22 mouse cellular contexts compared by ENCODE assay signal in the genomic region with DNA sequence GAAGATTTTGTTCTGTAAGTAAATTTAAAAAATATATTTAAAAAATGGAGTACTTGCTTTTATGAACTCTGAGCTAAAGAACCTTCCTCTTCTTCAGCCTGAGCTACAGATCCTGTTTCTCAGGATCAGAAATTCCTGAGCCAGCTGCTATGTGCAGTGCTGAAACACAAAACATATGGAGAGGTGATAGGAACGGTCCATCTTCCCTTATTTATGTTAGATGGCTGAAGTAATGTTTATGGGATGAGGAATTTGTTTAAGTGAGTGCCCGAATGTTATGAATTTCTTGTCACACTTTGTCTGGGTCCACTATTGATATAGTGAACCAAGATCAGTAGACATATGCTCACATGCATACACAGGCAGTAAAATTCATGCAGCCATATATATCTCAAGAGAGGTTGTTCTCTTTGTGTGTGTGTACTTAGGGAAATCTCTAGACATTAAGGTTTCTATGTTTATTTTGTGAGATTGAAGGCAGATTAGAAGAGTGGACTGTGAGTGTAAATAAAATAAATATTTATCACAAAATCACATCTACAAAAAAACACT.
DNase-seq lines count a peak whose midpoint lies in the region; ATAC-seq lines count a peak whose summit lies in the region.
"Had no signal": no experiment of that assay in that cellular context is flagged by ENCODE, and none has a peak within 500 bp of the region (broad histone marks: within the 10 kb centered on the region; RNA-seq: fewer than 3 reads in every experiment).

No protein-coding gene starts in this region.

- H3K27me3 ChIP-seq in lung, embryonic 15.5 days, result no peaks in the 10 kb centered on the region
- no peaks in the 10 kb centered on the region for H3K27me3 ChIP-seq in intestine, embryonic 15.5 days (replicated peaks)
- H3K27me3 ChIP-seq in stomach, embryonic 16.5 days (ENCODE audit: control insufficient read depth, insufficient read depth, low read length), result no peaks in the 10 kb centered on the region
- H3K27me3 ChIP-seq: heart, embryonic 13.5 days; hindbrain, embryonic 15.5 days had no signal

- H3K9ac ChIP-seq in lung, embryonic 15.5 days, result no peak overlapping the region
- no peak overlapping the region for H3K9ac ChIP-seq in intestine, embryonic 15.5 days
- H3K9ac ChIP-seq in stomach, embryonic 16.5 days (ENCODE audit: low read length), result no peak overlapping the region
- H3K9ac ChIP-seq: heart, embryonic 13.5 days; hindbrain, embryonic 15.5 days had no signal

- no peak overlapping the region for H3K4me3 ChIP-seq in lung, embryonic 15.5 days
- H3K4me3 ChIP-seq in intestine, embryonic 15.5 days (replicated peaks), result no peak overlapping the region
- H3K4me3 ChIP-seq in stomach, embryonic 16.5 days (replicated peaks; ENCODE audit: low read length), result no peak overlapping the region
- H3K4me3 ChIP-seq: forebrain, embryonic 10.5 days; gastrocnemius, adult 2 months; heart, embryonic 13.5 days; hindbrain, embryonic 15.5 days had no signal

- peak; percentile 15 for DNase-seq in embryo, embryonic 10 days (ENCODE audit: low spot score)
- DNase-seq in embryo, embryonic 9.5 days (ENCODE audit: extremely low spot score), result no peak
- no peak for DNase-seq in lung, adult 18-20 months
- DNase-seq in T-cell, adult 2 months (ENCODE audit: low spot score), result no peak
- DNase-seq: adrenal gland, postnatal 10 days; B cell, adult 2 months; cerebellum, adult 11 months; cerebellum, adult 8-10 months; cerebellum, postnatal 25 days; gastrocnemius, adult 2 months; gastrocnemius, postnatal 36 days; heart, adult 11 months; heart, postnatal 36 days had no signal

- no peak overlapping the region for H3K4me2 ChIP-seq in lung, embryonic 15.5 days
- no peak overlapping the region for H3K4me2 ChIP-seq in intestine, embryonic 15.5 days (replicated peaks)
- H3K4me2 ChIP-seq in stomach, embryonic 16.5 days (ENCODE audit: low read depth, low read length), result no peak overlapping the region
- H3K4me2 ChIP-seq: heart, embryonic 13.5 days; hindbrain, embryonic 15.5 days had no signal

- 31% methylated on average over 2 of the region's 2 CpGs for WGBS in lung, embryonic 15.5 days
- WGBS in intestine, embryonic 15.5 days, result 46% methylated on average over 2 of the region's 2 CpGs
- WGBS in stomach, embryonic 16.5 days, result 28% methylated on average over 2 of the region's 2 CpGs

- H3K9me3 ChIP-seq in lung, embryonic 15.5 days, result no peaks in the 10 kb centered on the region
- no peaks in the 10 kb centered on the region for H3K9me3 ChIP-seq in intestine, embryonic 15.5 days
- no peaks in the 10 kb centered on the region for H3K9me3 ChIP-seq in stomach, embryonic 16.5 days (replicated peaks; ENCODE audit: control insufficient read depth, low read length)
- H3K9me3 ChIP-seq: forebrain, embryonic 10.5 days; G1E; heart, embryonic 13.5 days; hindbrain, embryonic 15.5 days had no signal

- peaks cover 6% of the 10 kb centered on the region; the same call in 1 of the 2 replicates for H3K4me1 ChIP-seq in lung, embryonic 15.5 days
- H3K4me1 ChIP-seq in intestine, embryonic 15.5 days (replicated peaks), result no peaks in the 10 kb centered on the region
- no peaks in the 10 kb centered on the region for H3K4me1 ChIP-seq in stomach, embryonic 16.5 days (ENCODE audit: control insufficient read depth, insufficient read depth, low read length)
- H3K4me1 ChIP-seq: forebrain, embryonic 10.5 days; heart, embryonic 13.5 days; hindbrain, embryonic 15.5 days had no signal

- peak; percentile 93 for ATAC-seq in lung, embryonic 15.5 days (ENCODE audit: borderline replicate concordance, extremely low read depth, low FRiP score, low TSS enrichment)
- peak; percentile 84 for ATAC-seq in intestine, embryonic 15.5 days
- ATAC-seq in stomach, embryonic 16.5 days (ENCODE audit: insufficient read depth, low FRiP score), result peak; percentile 62; the same call in 1 of the 2 replicates
- ATAC-seq: CD4-positive, CD25-positive, alpha-beta regulatory T cell, adult 4 months; forebrain, embryonic 14.5 days had no signal

- H3K36me3 ChIP-seq in lung, embryonic 15.5 days, result no peaks in the 10 kb centered on the region
- H3K36me3 ChIP-seq in intestine, embryonic 15.5 days, result no peaks in the 10 kb centered on the region
- H3K36me3 ChIP-seq in stomach, embryonic 16.5 days (ENCODE audit: control insufficient read depth, insufficient read depth, low read length), result no peaks in the 10 kb centered on the region
- H3K36me3 ChIP-seq: forebrain, embryonic 10.5 days; G1E; heart, embryonic 13.5 days; hindbrain, embryonic 15.5 days had no signal

- no peak overlapping the region for H3K27ac ChIP-seq in lung, embryonic 15.5 days
- H3K27ac ChIP-seq in intestine, embryonic 15.5 days, result no peak overlapping the region
- H3K27ac ChIP-seq in stomach, embryonic 16.5 days (ENCODE audit: low read length), result no peak overlapping the region
- H3K27ac ChIP-seq: forebrain, embryonic 10.5 days; gastrocnemius, adult 2 months; heart, embryonic 13.5 days; hindbrain, embryonic 15.5 days had no signal
